Mouse (Mus musculus) CD4-positive, CD25-positive, alpha-beta regulatory T cell, adult 4 months (primary cell): Measurements from ENCODE around the gene Mettl7a3. TPM values are rescaled to one million over a fixed set of nuclear protein-coding genes. Genes with fewer than 3 reads are reported as not detected.
"Not testable (repeated sequence)": the region's sequence is repeated elsewhere in the genome, so short reads cannot be mapped to it uniquely, and the experiment has no call there.

ENCODE experiments used
- ATAC-seq: one replicate; pipeline ENCODE4 v1.8.0; 2017
- polyA plus RNA-seq, 2 experiments: library from polyadenylated mRNA; unstranded; fragments of 100-300 nt; shearing (Covaris generic); gene quantifications; one replicate each; pipeline ENCODE4 v1.2.1; 2017

The Mettl7a3 gene
- polyA plus RNA-seq, 2 experiments from 2014 or later = 0.31 TPM; not detected in 1

- ATAC-seq = no peak
Observed at GRCm38 (mm10) chr15:100330739-100331138, 4.0 kb upstream of the Mettl7a3 start.

GRCm38 (mm10) chr15:100332077-100332961, 2.4 kb upstream of the Mettl7a3 start:
- ATAC-seq = not testable (repeated sequence)

DNA sequence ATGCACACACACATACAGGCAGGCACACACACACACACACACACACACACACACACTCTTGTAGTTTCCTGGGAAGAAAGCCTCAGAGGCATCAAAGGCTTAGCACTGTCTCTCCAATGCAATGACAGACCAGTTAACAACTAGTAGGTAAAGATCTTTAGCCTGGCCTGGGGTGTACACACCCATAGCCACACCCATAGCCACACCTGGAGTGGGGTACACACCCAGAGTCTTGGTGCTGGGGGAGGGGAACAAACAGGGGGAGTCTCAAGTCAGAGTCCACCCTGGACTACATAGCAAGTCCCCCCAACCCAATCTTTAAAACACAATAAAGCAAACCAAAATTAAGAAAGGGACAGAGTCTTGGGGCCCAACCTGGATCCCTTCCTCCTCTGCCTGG, 2.6 kb downstream of the Mettl7a3 start:
- not testable (repeated sequence) for ATAC-seq

GRCm38 (mm10) chr15:100337847-100338246, 3.1 kb downstream of the Mettl7a3 start:
- peak; percentile 51 for ATAC-seq

GRCm38 (mm10) chr15:100341314-100341980, 6.7 kb downstream of the Mettl7a3 start:
- not testable (repeated sequence) for ATAC-seq

DNA sequence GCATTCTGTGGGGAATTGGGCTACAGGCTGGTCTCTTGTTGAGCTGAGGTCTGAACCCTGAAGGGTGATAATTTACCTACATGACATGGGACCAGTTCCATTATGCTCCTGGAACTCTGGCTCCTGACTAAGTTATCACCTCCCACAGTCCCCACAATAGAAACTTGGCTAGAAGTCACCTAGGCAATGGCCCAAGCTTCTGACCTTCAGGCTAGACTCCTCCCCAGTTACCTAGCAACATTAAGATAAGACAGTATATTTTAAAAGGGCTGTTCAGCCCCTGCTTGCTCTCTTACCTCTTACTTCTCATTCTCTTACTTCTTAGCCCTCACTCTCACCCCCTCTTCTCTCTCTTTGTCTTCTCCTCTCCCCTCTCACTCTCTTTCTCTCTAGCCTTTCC, 10.8 kb downstream of the Mettl7a3 start:
- ATAC-seq = no peak

- ATAC-seq = no peak
Observed at GRCm38 (mm10) chr15:100346761-100347160, 12.0 kb downstream of the Mettl7a3 start.

DNA sequence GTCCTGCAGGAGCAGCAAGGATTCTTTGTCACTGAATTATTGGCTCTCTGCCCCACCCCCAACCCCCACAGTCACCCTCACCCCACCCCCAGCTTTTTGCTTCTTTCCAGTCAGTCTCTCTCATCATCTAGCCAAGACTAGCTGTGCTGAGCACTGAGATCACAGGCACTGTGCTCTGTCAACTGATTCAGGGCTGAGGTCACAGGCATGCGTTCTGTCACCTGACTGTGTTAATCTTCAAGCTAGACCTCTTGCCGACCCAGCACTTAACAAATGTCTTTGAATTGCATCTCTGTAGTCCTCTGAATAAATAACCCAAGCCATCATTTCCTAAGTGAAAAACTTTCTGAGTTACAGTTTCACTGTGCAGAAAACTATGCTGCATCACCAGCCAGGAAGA, 14.8 kb downstream of the Mettl7a3 start:
- no peak for ATAC-seq

DNA sequence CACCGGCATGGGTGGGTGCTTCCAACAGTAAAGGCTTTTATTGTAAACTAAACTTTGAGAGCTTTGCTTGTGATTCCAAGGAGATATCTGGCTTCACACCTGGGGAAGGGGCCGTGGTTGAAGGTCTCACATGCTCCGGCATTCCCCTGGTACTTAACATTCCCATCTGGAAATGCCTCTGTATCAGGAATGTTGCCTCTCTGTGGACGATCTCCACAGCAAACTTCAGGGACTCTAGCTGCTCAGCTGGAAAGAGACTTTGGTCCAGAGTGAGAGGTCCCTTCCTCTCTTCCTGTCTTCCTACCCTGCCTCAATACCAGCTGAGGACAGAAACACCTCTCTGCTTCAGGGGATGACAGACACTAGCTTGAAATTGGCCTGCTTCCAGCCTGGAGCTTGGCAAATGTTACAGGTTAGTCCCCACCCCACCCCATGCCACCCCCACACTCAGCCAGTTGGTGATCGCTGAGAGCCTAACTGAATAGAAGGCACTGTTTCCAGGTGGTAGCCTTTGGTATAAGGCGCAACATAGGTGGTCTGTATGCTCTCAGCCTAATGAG, 16.9 kb downstream of the Mettl7a3 start:
- no peak for ATAC-seq

GRCm38 (mm10) chr15:100352711-100353250, 18.1 kb downstream of the Mettl7a3 start, which contains the start of the genes Methig1 and Mettl7a2:
Gene Methig1, plus strand, starts transcription at chr15:100353149.
Gene Mettl7a2, plus strand, starts transcription at chr15:100353200.
- no peak for ATAC-seq

- ATAC-seq = not testable (repeated sequence)
Observed at GRCm38 (mm10) chr15:100353399-100353798, 18.7 kb downstream of the Mettl7a3 start.

DNA sequence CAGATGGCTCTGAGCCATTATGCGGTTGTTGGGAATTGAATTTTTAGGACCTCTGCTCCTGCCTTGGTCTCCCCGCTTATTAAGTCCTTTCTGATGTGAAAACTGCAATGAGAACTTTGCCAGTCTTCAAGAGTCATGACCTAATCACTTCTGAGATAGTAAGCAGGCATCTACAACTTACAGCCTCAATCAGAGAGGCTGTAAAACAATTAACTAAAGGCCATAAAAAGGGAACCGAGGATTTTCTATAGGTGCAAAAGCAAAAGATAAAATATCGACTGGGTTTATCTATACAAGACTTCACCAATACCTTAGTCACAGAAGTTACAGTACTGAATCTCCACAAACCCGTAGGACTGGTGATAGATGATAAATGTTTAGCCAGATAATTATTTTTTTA, 21.1 kb downstream of the Mettl7a3 start:
- no peak for ATAC-seq

GRCm38 (mm10) chr15:100364242-100364641, 29.5 kb downstream of the Mettl7a3 start, which contains the start of gene Higd1c:
Gene Higd1c, plus strand, starts transcription at chr15:100364542.
- ATAC-seq = no peak

GRCm38 (mm10) chr15:100365967-100366366, 31.2 kb downstream of the Mettl7a3 start:
- ATAC-seq = not testable (repeated sequence)

DNA sequence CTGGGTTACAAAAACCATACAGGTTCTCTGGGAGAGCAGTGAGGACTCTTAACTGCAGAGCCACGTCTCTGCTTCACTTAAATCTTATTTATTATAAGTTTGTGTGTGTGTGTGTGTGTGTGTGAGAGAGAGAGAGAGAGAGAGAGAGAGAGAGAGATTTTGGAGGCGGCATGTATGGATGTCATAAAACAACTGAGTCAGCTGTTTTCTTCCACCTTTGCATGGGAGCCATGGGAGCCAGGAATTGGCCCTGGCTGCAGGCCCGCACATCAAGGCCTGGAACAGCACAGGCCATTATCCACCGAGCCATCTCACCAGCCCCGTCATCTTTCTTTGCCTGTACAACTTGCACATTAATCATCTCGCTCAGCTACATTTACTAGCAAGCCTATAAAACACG, 32.4 kb downstream of the Mettl7a3 start:
- ATAC-seq = no peak

DNA sequence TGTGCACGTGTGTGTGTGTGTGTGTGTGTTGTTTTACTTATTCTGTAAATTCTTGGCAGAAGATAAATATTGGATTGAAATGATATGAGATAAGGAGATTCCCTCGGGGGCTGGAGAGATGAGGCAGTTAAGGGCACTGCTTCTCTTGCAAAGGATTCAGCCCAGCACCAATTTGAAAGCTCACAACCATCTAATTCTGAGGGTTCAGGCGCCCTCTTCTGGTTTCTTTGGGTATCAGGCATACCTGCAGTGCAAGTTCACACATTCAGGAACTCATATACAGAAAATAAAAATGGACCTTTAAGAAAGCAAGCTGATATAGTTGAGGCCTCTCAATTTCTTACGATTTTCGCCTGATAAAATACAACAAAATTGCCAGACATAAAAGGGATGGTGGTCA, 40.3 kb downstream of the Mettl7a3 start:
- no peak for ATAC-seq

DNA sequence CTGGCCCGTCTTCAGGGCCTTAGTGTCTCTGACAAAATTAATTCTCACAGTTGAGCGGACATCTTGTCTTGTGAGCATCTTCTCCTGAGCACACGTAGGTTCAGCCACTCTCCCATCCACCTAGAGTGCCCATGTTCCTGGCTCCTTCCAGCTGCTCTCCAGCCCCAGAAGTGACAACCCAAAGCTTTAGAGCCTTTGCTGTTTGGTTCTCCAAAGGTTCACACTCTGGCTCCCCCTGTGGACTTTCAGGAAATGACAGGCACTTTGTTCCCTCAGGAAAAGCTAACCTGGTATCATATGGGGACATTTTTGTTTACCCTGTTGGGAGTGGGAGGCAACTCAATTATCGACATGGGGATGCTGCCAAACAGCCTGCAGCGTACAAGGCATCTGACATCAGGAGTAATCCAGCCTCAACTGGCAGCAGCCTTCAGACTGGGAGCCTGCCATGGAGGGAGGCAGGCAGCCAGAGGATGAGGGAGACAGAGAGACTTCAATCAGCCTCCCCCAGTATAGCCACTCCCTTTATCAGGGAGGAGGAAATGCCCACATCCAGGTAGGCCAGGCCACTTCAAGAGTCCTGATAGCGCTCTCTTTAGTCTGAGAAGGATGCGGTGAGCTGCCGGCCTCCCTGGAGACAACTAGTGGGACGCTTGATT, 43.2 kb downstream of the Mettl7a3 start:
- not testable (repeated sequence) for ATAC-seq

DNA sequence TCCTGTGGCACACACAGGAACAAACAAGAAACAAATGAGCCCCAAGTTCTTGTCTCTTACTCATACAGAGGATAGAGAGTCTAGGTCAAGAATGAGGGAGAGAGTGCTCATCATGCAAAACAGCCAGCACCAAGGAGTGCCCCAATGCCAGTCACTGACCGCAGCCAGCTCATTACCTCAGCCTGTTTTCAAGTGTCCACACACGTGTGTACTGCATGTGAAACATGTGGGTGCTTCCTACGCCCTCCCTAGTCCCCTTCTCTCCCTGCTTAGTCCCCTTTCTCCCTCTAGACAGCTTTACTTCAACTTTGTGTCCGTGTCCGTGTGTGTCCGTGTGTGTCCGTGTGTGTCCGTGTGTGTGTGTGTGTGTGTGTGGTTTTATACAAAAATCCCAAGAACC, 44.9 kb downstream of the Mettl7a3 start:
- no peak for ATAC-seq

DNA sequence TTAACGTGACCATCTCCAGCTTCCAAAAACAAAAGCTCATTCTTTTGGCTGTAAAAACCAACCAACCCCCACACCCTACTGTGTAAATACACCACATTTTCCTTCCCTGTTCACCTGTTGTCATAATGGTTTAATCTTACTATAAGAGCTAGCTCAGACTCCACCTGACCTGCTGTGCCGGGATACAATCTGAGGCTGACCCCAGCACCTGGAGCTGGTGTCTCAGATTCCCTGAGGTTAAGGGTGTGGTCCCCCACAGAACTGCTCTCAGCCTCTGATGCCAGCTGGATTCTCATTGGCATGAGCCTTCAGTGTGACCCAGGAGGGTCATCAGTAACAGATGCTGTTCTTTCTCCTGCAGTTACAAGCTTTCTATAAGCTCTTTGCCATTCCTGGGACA, 45.4 kb downstream of the Mettl7a3 start:
- no peak for ATAC-seq

GRCm38 (mm10) chr15:100385705-100386104, 51.0 kb downstream of the Mettl7a3 start:
- ATAC-seq = no peak

- no peak for ATAC-seq
Observed at GRCm38 (mm10) chr15:100387544-100388223, 53.0 kb downstream of the Mettl7a3 start.
